Mouse (Mus musculus): ENCODE measurements around the gene Espn. TPM values are rescaled to one million over a fixed set of nuclear protein-coding genes. Genes with fewer than 3 reads are reported as not detected.

Gene Espn
- total RNA-seq (2017) = 0.89 and 1.6 TPM in 2 replicates

DNA sequence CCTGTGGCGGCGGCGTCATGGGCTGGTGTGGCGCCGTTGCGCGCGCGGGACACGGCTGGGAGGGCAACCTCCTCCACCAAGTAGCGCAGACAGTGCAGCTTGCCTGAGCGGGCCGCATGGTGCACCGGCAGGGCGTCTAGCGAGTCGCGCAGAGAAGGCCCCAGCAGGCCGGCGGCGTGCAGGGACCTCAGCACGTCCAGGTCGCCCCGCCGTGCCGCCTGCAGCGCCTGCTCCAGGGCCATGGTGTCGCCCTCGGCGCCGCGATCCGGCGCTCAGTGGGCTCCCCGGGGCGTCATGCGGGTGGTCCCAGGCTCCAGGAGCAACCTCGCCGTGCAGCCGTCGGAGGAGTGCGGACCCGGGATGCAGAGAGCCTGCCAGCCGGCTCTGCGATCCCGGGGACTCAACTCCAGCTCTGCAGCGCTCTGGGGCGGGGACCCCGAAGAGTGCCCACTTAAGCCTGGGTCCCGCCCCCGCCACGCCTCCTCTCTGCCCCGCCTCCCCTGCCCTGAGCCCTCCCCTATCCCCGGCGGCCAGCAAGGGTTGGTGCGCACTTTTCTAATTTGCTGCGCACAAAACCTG lies at the start of gene Espn:
TSS of gene Espn (minus strand) at position 406 of the 579 bp plus-strand sequence.
- peak; percentile 49 to 58 for ATAC-seq (replicated peaks in 1 of 2; ENCODE audit: insufficient read depth in 1 of 2, low FRiP score in 2 of 2, low TSS enrichment in 1 of 2, low read depth in 1 of 2, poor library complexity in 2 of 2, severe bottlenecking in 2 of 2)

DNA sequence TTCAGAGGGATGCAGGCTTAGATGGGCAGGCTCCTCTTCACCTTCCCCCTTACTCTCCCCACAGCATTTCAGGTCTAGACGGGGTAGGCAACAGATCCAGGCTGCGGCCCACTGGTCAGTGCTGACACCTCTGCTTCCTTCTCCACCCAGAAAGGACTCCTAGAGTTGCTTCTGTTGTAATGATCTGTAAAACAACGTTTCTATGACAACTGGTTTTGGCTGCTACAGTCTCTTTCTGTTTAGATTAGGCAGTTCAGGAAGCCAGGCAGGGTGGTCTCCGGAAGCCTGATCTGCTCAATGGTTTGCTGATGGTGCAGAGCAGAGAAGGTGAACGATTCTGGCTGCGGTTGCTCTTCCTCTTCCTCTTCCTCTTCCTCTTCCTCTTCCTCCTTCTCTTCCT lies 49.3 kb upstream of the Espn start:
- peak; percentile 84 to 89 for ATAC-seq (replicated peaks in 1 of 2; ENCODE audit: insufficient read depth in 1 of 2, low FRiP score in 2 of 2, low TSS enrichment in 1 of 2, low read depth in 1 of 2, poor library complexity in 2 of 2, severe bottlenecking in 2 of 2)

DNA sequence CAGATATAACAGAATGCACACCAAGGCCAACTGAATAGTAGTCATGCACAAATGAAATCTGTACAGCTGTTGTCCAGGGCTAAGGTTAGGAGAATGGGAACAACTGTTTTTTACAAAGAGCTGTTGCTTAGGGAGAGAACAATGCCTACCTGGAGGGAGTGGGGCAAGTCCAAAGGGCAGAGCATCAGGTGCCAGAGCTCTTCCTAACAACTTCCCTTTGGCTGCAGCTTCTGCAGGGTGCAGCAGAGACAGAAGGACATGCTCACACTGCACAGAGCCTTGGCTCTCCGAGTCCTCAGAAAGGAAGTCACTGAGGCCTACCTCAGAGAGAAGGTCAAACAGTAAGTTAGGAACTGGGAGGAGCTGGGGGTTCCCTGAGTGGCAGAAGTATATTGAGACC lies 47.4 kb upstream of the Espn start:
- ATAC-seq (replicated peaks in 1 of 2; ENCODE audit: insufficient read depth in 1 of 2, low FRiP score in 2 of 2, low TSS enrichment in 1 of 2, low read depth in 1 of 2, poor library complexity in 2 of 2, severe bottlenecking in 2 of 2) = no peak

DNA sequence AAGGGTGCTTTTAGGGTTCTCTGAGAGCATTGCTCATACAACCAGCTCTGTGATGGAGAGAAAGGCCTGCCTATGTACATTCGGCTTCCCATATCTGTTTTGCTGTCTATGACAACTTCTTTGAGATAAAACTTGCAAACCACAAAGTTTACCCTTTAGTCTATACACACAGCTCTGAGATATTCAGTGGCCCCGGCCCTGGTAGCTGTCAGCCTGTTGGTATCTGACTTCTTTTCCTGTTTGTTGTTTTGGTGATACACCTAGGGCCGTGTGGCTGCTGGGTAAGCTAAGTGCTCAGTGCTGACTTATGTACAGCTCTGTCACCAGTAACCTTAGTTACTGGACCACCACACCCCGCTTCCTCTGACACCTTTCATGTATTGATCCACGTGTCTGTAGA lies 45.4 kb upstream of the Espn start:
- no peak for ATAC-seq (replicated peaks in 1 of 2; ENCODE audit: insufficient read depth in 1 of 2, low FRiP score in 2 of 2, low TSS enrichment in 1 of 2, low read depth in 1 of 2, poor library complexity in 2 of 2, severe bottlenecking in 2 of 2)

DNA sequence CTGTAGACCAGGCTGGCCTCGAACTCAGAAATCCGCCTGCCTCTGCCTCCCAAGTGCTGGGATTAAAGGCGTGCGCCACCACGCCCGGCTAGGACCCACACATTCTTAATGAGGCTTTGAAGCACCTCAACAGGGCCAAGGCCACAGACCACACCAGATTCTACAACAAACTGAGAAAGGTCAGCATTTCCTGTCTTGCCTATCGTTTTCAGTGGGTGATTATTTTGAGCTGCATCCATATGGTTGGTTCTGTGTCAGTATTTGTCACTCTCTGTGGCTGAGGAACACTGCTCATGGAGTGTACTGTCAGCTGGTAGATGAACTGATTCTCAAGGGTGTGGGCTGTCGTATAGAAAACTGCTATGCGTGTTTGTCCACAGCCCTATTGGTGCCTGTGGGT lies 44.1 kb upstream of the Espn start:
- ATAC-seq (replicated peaks in 1 of 2; ENCODE audit: insufficient read depth in 1 of 2, low FRiP score in 2 of 2, low TSS enrichment in 1 of 2, low read depth in 1 of 2, poor library complexity in 2 of 2, severe bottlenecking in 2 of 2) = no peak

DNA sequence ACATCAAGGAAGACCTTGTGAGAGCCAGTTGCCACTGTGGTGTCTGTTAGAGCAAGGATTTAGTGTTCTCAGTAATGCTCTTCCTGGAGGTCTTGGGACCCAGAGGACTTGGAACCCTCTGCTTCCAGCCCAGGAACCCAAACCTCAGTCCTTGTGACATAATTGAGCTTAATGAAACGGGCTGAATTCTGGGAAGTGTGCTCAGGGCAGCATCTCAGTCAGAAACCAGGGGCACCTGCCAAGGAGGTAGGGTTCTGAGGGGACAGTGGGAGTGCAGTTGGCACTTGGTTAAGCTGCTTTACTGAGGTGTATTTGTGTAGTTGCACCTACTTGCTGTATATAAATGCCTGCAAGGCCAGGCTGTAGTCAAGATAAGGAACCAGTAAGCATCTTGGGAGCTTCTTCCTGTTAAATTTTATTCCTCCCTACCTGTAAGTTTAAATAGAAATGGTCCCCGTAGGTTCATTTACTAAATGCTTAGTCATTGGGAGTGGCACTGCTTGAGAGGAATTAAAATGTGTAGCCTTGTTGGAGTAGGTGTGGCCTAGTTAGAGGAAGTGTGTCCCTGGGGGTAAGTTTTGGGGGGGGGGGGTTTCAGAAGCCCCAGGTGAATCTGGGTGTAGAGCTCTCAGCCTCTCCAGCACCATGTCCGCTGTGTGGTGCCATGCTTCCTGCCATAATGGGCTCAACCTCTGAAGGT lies 42.5 kb upstream of the Espn start:
- no peak for ATAC-seq (replicated peaks in 1 of 2; ENCODE audit: insufficient read depth in 1 of 2, low FRiP score in 2 of 2, low TSS enrichment in 1 of 2, low read depth in 1 of 2, poor library complexity in 2 of 2, severe bottlenecking in 2 of 2)

DNA sequence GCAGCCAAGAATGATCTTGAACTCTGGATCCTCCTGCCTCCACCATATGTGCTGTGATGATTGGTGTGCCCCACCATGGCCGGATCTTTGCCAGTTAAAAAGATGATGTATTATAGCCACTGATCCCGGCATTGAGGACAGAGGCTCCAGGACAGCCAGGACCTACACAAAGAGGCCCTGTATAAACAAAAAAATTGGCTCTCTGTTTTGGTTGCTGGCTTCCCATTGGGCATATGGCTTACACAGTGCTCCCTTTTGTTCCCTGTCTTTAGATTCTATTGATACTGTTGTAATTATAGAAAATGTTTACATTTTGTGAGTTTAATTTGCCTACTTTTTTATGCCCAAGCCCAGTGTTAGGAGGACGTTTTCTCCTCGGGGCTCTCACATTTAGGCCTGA lies 40.4 kb upstream of the Espn start:
- no peak for ATAC-seq (replicated peaks in 1 of 2; ENCODE audit: insufficient read depth in 1 of 2, low FRiP score in 2 of 2, low TSS enrichment in 1 of 2, low read depth in 1 of 2, poor library complexity in 2 of 2, severe bottlenecking in 2 of 2)

DNA sequence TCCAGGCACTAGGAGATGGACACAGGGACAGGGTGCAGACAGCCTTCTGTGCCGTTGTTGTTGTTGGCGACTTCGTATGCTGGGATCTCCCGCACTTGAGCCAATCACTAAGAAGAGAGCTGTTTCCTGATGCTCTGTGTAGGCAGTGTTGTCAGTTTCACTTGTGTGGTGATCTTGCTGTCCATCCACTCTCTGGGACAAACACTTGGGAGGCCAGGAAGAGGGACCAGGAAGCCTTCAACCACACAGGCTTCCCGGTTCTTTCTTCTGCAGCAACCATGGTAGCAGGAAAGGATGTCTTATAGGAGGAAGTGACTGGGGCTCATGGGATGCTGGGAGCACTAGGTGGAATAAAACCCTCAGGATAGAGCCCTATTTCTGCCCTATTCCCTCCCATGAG lies 38.5 kb upstream of the Espn start:
- ATAC-seq (replicated peaks in 1 of 2; ENCODE audit: insufficient read depth in 1 of 2, low FRiP score in 2 of 2, low TSS enrichment in 1 of 2, low read depth in 1 of 2, poor library complexity in 2 of 2, severe bottlenecking in 2 of 2) = 0 out of 4 replicates have a peak, but pooled peaks of 1 of the 2 experiments have one; percentile 25

DNA sequence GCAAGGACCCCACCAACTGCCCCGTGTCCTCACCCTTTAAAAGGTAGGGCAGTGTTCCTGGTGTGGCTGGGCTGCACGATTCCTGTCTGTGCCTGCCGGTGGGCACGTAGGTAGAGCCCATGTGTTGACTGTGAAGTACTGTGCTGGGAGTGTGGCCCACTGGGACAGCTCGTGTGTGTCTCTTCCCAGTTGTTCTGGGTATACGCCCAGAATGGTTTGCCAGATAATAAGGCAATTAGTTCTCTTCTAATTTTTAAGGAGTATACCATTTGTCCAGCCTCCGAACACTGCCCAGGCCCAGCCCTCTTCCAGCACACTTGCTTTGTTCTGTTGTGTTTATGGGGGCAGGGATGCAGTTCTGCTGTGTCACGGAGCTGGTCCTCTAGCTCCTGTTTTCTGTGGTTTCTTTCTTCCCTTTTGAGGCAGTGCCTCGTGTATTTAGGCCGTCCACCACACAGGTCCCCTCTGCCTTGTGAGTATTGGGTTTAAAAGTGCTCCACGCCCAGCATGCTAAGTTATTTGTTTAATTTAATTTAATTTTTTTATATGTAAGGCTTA lies 38.0 kb upstream of the Espn start:
- peak; percentile 76 to 79 for ATAC-seq (replicated peaks in 1 of 2; ENCODE audit: insufficient read depth in 1 of 2, low FRiP score in 2 of 2, low TSS enrichment in 1 of 2, low read depth in 1 of 2, poor library complexity in 2 of 2, severe bottlenecking in 2 of 2)

DNA sequence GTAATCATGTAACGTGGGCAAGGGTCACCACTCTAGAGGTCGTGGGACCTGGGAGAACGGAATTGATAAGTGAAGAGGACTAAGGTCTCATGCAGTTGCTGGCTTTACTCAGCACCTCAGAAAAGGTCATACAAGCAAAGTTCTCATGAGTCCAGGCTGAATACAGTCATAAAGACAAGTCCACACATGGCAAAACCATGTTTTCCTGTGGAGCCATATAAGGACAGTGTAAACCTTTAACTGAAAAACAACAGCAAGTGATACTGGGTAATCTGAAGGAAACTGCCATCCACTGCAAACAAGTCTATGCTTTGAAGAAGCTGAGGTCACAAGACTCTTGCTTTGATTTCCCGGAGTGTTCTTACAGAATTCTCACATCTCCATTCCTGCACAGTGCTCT lies 37.5 kb upstream of the Espn start:
- no peak for ATAC-seq (replicated peaks in 1 of 2; ENCODE audit: insufficient read depth in 1 of 2, low FRiP score in 2 of 2, low TSS enrichment in 1 of 2, low read depth in 1 of 2, poor library complexity in 2 of 2, severe bottlenecking in 2 of 2)

DNA sequence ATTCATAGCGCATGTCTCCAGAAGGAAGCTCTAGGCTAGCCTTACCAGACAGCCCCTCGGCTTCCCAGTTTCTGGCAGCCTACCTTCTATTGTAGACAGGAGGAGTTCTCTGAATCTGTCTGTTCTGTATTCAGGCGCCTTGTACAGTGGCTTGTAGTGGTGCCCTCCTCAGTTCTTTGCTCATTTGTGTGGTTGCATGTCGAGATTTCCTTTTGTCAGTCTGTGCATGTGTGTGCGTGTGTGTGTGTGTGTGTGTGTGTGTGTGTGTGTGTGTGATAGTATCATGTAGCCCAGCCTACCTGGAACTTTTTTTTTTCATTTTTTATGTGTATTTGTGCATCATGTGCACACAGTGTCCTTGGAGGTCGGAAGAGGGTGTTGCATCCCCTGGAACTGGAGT lies 36.9 kb upstream of the Espn start:
- ATAC-seq (replicated peaks in 1 of 2; ENCODE audit: insufficient read depth in 1 of 2, low FRiP score in 2 of 2, low TSS enrichment in 1 of 2, low read depth in 1 of 2, poor library complexity in 2 of 2, severe bottlenecking in 2 of 2) = no peak

DNA sequence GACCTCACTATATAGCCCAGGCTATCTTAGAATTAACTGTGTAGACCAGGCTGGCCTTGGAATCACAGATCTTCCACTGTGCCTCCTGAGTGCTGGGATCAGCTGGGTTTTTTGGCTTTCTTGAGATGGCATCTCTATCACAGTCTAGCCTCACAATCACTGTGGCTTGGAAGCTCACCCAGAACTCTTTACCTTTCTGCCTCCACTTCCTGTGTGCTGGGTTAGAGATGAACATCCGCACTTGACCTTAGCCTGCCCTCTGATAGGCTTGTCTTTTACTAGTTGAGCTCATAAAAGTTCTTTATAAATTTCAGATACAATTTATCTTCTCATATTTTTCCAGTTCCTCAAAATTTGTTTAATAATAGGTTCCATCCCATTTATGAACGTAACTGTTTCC lies 36.5 kb upstream of the Espn start:
- ATAC-seq (replicated peaks in 1 of 2; ENCODE audit: insufficient read depth in 1 of 2, low FRiP score in 2 of 2, low TSS enrichment in 1 of 2, low read depth in 1 of 2, poor library complexity in 2 of 2, severe bottlenecking in 2 of 2) = no peak

DNA sequence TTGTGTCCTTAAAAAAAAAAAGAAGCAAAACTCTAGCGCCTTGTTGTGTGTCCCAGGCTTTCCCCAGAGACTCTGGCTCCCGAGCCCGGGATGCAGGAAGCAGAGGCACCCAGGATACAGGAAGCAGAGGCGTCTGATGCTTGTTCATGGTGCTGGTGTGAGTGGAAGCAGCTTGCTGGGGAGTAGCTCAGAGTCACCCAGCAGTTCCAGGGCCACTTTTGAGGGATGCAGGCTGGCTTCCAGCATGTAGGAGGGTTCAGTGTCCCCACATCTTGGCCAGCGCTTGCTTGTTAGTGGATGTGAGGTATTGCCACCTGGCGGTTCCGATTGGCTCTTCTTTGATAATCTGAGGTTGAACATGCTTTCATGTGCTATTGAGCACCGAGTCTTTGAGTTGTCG lies 35.0 kb upstream of the Espn start:
- ATAC-seq (replicated peaks in 1 of 2; ENCODE audit: insufficient read depth in 1 of 2, low FRiP score in 2 of 2, low TSS enrichment in 1 of 2, low read depth in 1 of 2, poor library complexity in 2 of 2, severe bottlenecking in 2 of 2) = no peak

DNA sequence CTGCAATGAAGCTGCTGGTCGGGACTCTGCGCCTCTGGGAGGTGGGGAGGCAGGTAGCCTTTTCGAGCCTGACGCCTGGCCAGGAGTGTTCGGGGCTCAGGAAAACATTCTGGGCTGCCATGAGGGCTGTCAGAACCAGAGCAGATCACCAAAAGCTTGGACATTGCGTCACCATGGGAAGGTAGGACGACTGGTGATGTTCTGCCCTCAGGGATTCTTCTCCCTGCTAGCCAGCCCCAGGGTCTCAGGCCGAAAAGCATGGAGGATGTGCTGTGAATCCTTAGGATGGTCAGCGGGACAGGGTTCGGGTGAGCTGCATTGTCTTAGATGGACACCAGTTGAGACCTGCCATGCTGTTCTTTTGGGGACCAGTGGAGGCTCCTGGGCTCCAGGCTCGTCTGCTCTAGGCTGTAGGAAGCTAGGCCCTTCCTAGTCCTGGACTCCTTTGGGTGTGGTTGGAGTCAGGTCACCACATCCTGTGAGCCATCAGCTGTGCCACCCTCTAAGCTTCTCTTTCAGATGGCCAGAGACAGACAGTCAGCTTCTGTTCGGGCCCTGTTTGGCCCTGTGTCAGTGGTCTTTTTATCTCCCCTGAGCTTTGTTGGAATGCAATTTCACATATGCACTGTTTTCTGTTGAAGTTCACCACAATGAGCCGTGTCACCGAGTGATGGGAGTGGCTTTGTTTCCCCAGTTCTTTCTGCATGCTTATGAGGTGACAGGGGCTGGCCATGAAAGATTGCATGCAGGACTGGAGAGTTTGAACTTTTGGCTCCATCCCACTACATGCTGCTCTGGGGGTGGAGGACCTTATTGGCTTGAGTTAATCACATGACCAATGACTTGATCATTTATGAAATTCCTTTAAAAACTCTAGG lies 34.3 kb upstream of the Espn start:
- peak; percentile 18 to 25; a peak in 1 of 4 replicates for ATAC-seq (replicated peaks in 1 of 2; ENCODE audit: insufficient read depth in 1 of 2, low FRiP score in 2 of 2, low TSS enrichment in 1 of 2, low read depth in 1 of 2, poor library complexity in 2 of 2, severe bottlenecking in 2 of 2)

DNA sequence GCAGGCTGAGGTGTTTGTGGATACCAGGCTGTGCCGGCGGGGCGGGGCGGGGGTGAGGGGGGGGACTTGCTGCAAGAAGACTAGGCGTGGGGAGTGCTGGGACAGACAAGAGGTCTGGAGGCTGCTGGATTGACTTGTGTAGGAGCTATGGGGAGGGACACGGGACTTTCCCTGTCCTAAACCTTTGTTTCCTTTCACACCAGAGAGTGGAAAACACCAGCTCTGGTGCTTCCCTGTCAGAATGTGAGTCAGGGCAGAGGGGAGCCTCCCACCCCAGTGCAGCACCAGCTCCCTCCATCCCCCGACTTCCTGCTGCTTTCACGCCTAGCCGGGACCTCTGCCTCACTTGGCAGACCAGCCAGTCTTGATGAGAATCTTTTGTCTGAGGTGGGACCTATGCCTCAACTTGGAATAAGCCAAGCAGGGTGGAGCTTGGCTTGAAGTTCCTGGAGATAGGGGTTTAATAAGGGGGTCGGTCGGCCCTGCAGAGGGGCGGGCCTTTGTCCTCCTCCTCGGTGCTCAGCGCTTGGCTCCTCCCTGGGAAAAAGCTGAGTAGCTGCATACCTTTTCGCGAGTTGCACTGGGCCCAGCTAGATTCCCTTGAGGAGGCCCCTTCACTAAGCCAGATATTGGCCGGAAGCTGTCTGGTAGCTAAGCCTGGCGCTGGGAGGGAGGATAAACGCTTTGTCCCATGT lies 33.5 kb upstream of the Espn start:
- ATAC-seq (replicated peaks in 1 of 2; ENCODE audit: insufficient read depth in 1 of 2, low FRiP score in 2 of 2, low TSS enrichment in 1 of 2, low read depth in 1 of 2, poor library complexity in 2 of 2, severe bottlenecking in 2 of 2) = peak; percentile 14 to 21; a peak in 2 of 4 replicates

DNA sequence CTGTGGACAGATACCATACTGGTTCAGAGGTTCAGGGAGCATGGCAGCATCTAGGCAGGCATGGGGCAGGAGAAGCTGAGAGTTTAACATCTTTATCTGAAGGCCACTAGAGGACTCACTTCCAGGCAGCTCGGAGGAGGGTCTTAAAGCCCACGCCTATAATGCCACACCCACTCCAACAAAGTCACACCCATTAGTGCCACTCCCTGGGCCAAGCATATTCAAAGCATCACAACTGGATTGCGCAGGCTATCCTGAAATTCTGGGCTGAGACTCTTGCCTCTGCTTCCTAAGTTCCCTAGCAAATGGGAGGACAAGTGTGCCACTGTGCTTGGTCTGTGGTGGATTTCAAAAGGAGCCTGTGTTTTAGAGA lies 33.0 kb upstream of the Espn start:
- ATAC-seq (replicated peaks in 1 of 2; ENCODE audit: insufficient read depth in 1 of 2, low FRiP score in 2 of 2, low TSS enrichment in 1 of 2, low read depth in 1 of 2, poor library complexity in 2 of 2, severe bottlenecking in 2 of 2) = peak; percentile 51 to 55; a peak in 3 of 4 replicates

DNA sequence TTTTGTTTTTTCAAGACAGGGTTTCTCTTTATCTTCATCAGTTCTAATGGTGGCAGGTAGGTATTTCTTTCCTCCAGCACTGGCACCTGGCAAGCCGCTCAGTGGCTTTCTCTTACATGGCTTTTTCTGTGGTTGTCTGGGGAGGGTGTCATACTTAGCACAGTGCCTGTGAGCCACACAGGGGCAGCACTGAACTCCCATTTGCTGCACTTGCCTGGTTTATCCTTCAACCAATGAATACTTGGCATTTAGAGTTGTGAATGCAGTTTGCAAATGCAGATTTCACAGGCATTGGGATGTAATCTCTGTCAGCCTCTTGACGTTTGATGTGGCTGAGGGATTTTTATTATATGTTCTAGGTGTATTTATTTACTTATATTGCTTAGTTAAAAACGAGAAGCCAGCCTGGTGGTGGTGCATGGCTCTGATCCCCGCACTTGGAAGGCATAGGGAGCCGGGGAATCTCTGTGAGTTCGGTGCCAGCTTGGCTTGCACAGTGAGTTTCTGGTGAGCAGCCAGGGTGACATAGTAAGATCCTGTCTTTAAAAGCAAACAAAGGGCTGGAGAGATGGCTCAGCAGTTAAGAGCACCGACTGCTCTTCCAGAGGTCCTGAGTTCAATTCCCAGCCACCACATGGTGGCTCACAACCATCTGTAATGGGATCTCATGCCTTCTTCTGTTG lies 32.3 kb upstream of the Espn start:
- peak; percentile 19 to 38; a peak in 1 of 4 replicates for ATAC-seq (replicated peaks in 1 of 2; ENCODE audit: insufficient read depth in 1 of 2, low FRiP score in 2 of 2, low TSS enrichment in 1 of 2, low read depth in 1 of 2, poor library complexity in 2 of 2, severe bottlenecking in 2 of 2)
